Mouse (Mus musculus): ENCODE results near the gene Gdpd1.

DNA sequence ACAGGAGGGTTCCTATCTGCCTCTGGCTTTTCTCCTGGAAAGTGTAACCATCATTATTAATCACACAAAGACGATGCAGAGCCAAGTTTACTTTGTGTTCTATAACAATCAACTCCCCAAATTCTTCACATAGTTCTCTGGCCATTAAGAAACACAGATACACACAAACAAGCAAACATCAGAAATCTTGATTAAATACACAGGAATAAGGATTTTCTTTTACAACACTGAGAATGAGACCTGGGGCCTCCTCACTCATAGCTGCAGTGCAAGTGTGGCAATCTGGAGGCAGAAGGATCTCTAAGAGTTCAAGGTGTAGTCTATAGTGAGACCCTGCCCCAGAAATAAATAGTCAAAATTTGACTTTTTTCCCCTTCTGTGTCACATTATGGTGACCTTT is 9.8 kb upstream of the Gdpd1 start:
- no peak for TF ChIP-seq CTCF (IDR thresholded peaks at IDR 0.05)
- TF ChIP-seq EP300 (IDR thresholded peaks at IDR 0.05) = no peak

All from lung, postnatal 0 days (tissue).